Mouse (Mus musculus): Measurements from ENCODE around the gene Terf2ip. TPM values are rescaled to one million over a fixed set of nuclear protein-coding genes. Genes with fewer than 3 reads are reported as not detected.

Terf2ip gene
- polyA plus RNA-seq (2014; fragmentation: Illumina TruSeq; extraction: RNeasy Lipid Tissue Mini Kit (QIAGEN cat#74804); ENCODE audit: low read depth, low replicate concordance) = 7.8 TPM

GRCm38 (mm10) chr8:112010997-112011815 lies at the start of gene Terf2ip, which contains the start of gene Kars:
Terf2ip (plus strand) TSS chr8:112011398.
Kars (minus strand) TSS chr8:112011323.

GRCm38 (mm10) chr8:111992013-111992702 lies 19.0 kb upstream of the Terf2ip start, which contains the start of gene Adat1:
Adat1 (minus strand) TSS chr8:111992302.

DNA sequence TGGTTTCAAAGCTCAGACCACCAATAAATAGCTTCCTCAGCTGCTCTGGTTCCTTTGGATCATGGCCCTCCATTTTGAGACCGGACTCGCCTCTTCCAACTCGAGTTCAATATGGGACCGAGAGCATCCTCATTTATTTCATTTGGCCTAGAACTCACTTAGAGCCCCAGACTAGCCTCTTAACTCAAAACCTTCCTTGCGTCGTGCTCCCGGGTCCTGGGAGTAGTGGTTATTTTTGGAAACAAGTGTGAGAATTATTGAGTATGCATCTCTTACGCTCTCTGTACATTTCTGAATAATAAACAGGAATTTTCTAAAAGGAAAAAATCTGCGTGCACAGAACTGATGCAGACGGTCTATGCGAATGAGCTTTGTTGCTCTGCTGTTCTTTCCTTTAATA lies 3.7 kb downstream of the Terf2ip start, which contains the start of gene Gm6793:
Gm6793 (minus strand) TSS at position 101 of the 400 bp plus-strand sequence.

Other genes starting within 250 kb of the Terf2ip start
- 119 TPM for gene Cfdp1, start 157.1 kb upstream of the Terf2ip start, polyA plus RNA-seq (2014; fragmentation: Illumina TruSeq; extraction: RNeasy Lipid Tissue Mini Kit (QIAGEN cat#74804); ENCODE audit: low read depth, low replicate concordance)
- gene Tmem170, start 134.6 kb upstream of the Terf2ip start, polyA plus RNA-seq (2014; fragmentation: Illumina TruSeq; extraction: RNeasy Lipid Tissue Mini Kit (QIAGEN cat#74804); ENCODE audit: low read depth, low replicate concordance) = 21.2 TPM
- gene Chst5, start 101.0 kb upstream of the Terf2ip start, polyA plus RNA-seq (2014; fragmentation: Illumina TruSeq; extraction: RNeasy Lipid Tissue Mini Kit (QIAGEN cat#74804); ENCODE audit: low read depth, low replicate concordance) = 0.21 TPM
- 9.0 TPM for gene Tmem231, start 77.5 kb upstream of the Terf2ip start, polyA plus RNA-seq (2014; fragmentation: Illumina TruSeq; extraction: RNeasy Lipid Tissue Mini Kit (QIAGEN cat#74804); ENCODE audit: low read depth, low replicate concordance)
- 28.0 TPM for gene Gabarapl2, start 70.7 kb upstream of the Terf2ip start, polyA plus RNA-seq (2014; fragmentation: Illumina TruSeq; extraction: RNeasy Lipid Tissue Mini Kit (QIAGEN cat#74804); ENCODE audit: low read depth, low replicate concordance)
- gene Adat1, start 19.1 kb upstream of the Terf2ip start, polyA plus RNA-seq (2014; fragmentation: Illumina TruSeq; extraction: RNeasy Lipid Tissue Mini Kit (QIAGEN cat#74804); ENCODE audit: low read depth, low replicate concordance) = 2.9 TPM
- 38.7 TPM for gene Kars, start 75 bp upstream of the Terf2ip start, polyA plus RNA-seq (2014; fragmentation: Illumina TruSeq; extraction: RNeasy Lipid Tissue Mini Kit (QIAGEN cat#74804); ENCODE audit: low read depth, low replicate concordance)
- gene Gm6793, start 3.6 kb downstream of the Terf2ip start, polyA plus RNA-seq (2014; fragmentation: Illumina TruSeq; extraction: RNeasy Lipid Tissue Mini Kit (QIAGEN cat#74804); ENCODE audit: low read depth, low replicate concordance) = 0.74 TPM

Measured in testis, adult 10 weeks (tissue).